Mouse (Mus musculus) myocyte (in vitro differentiated cells): Measurements from ENCODE around the gene Hmga1.

Source experiments
- CEBPB ChIP-seq: IDR thresholded peaks from 2 replicates; pipeline ENCODE4 v1.6.1; 2011; ENCODE audit warnings: mild to moderate bottlenecking, moderate library complexity; ENCODE audit not compliant: poor library complexity, insufficient read depth, severe bottlenecking
- MAX ChIP-seq: IDR thresholded peaks from one replicate; pipeline ENCODE4 v1.6.1; 2011; ENCODE audit warnings: low read depth, mild to moderate bottlenecking, control low read depth
- MYOD1 ChIP-seq, 3 experiments: IDR thresholded peaks; one replicate each; pipeline ENCODE4 v1.6.1; 2011; ENCODE audit warnings: control low read depth in 2 of 3, low read depth in 2 of 3, mild to moderate bottlenecking in 2 of 3, moderate library complexity in 1 of 3; ENCODE audit not compliant: insufficient read length in 2 of 3, control insufficient read depth in 1 of 3
- POLR2A ChIP-seq: IDR thresholded peaks from one replicate; pipeline ENCODE4 v1.6.1; 2011; ENCODE audit warnings: low read depth, mild to moderate bottlenecking, control low read depth, moderate library complexity; ENCODE audit not compliant: insufficient read length
- POLR2AphosphoS2 ChIP-seq: IDR thresholded peaks from one replicate; pipeline ENCODE4 v1.6.1; 2011; ENCODE audit warnings: low read depth, control low read depth; ENCODE audit not compliant: insufficient read length
- REST ChIP-seq: IDR thresholded peaks from one replicate; pipeline ENCODE4 v1.6.1; 2011; ENCODE audit warnings: mild to moderate bottlenecking, control low read depth, moderate library complexity; ENCODE audit not compliant: insufficient read depth, insufficient read length
- TCF12 ChIP-seq: IDR thresholded peaks from one replicate; pipeline ENCODE4 v1.6.1; 2011; ENCODE audit warnings: mild to moderate bottlenecking, control low read depth; ENCODE audit not compliant: poor library complexity, insufficient read depth, severe bottlenecking

- TF ChIP-seq POLR2A (no peak), POLR2AphosphoS2 (peak; percentile 12), CEBPB (no peak), TCF12 (no peak), MYOD1 (IDR thresholded peaks at IDR 0.05; ENCODE audit: control insufficient read depth in 1 of 3, insufficient read length in 2 of 3, low read depth in 2 of 3) (peak in 1 of 3 experiments; percentile 55), MAX (no peak), REST (no peak)
Measured at GRCm38 (mm10) chr17:27563771-27564244, 7.5 kb downstream of the Hmga1 start.
